In genomic region chr4:154530336-154530735, GRCm38 (mm10) we compare ENCODE assay signal across 18 mouse cellular contexts.
DNase-seq lines count a peak whose midpoint lies in the region; ATAC-seq and TF ChIP-seq lines count a peak whose summit lies in the region.
"Had no signal": no experiment of that assay in that cellular context is flagged by ENCODE, and none has a peak within 500 bp of the region (broad histone marks: within the 10 kb centered on the region; RNA-seq: fewer than 3 reads in every experiment).

No protein-coding gene starts in this region.

- H3K4me2 ChIP-seq in liver, embryonic 12.5 days = no peak overlapping the region
- H3K4me2 ChIP-seq: embryonic facial prominence, embryonic 13.5 days; forebrain, embryonic 15.5 days; heart, embryonic 11.5 days; hindbrain, embryonic 12.5 days; limb, embryonic 15.5 days had no signal

- H3K9ac ChIP-seq in liver, embryonic 12.5 days = no peak overlapping the region
- H3K9ac ChIP-seq: embryonic facial prominence, embryonic 13.5 days; forebrain, embryonic 15.5 days; hindbrain, embryonic 12.5 days; limb, embryonic 15.5 days had no signal

- peak; percentile 82 for ATAC-seq in granulocyte monocyte progenitor cell, adult 5-6 weeks (replicated peaks; ENCODE audit: poor library complexity, severe bottlenecking)
- 0 out of 2 replicates have a peak, but pooled peaks have one; percentile 9 for ATAC-seq in liver, embryonic 12.5 days
- peak; percentile 63 for ATAC-seq in megakaryocyte progenitor cell, adult 5-6 weeks (replicated peaks; ENCODE audit: poor library complexity)
- ATAC-seq in cerebellum, adult (ENCODE audit: insufficient number of reproducible peaks, low FRiP score, low TSS enrichment) = no peak
- ATAC-seq: forebrain, embryonic 15.5 days had no signal

- no peak overlapping the region for H3K4me3 ChIP-seq in lung, adult 2 months (replicated peaks; ENCODE audit: extremely low read depth, low read depth, low read length)
- H3K4me3 ChIP-seq in liver, embryonic 12.5 days = no peak overlapping the region
- H3K4me3 ChIP-seq: embryonic facial prominence, embryonic 13.5 days; forebrain, embryonic 15.5 days; hindbrain, embryonic 12.5 days; layer of hippocampus, adult 2 months; limb, embryonic 15.5 days had no signal

- H3K27ac ChIP-seq in liver, embryonic 12.5 days = 0 out of 2 replicates have a peak overlapping the region, but pooled peaks have one; percentile 3
- H3K27ac ChIP-seq: embryonic facial prominence, embryonic 13.5 days; forebrain, embryonic 15.5 days; hindbrain, embryonic 12.5 days; layer of hippocampus, adult 2 months; limb, embryonic 15.5 days had no signal

- H3K4me1 ChIP-seq in lung, adult 2 months (ENCODE audit: control insufficient read depth, insufficient read depth, low read length) = peaks cover 7% of the 10 kb centered on the region
- peaks cover 27% of the 10 kb centered on the region for H3K4me1 ChIP-seq in liver, embryonic 12.5 days

- WGBS in lung, adult 2 months = 57% methylated on average over 7 of the region's 7 CpGs
- WGBS in liver, embryonic 12.5 days (ENCODE audit: insufficient replicate concordance) = 46% methylated on average over 7 of the region's 7 CpGs

- H3K36me3 ChIP-seq in liver, embryonic 12.5 days = no peaks in the 10 kb centered on the region
- H3K36me3 ChIP-seq: embryonic facial prominence, embryonic 13.5 days; forebrain, embryonic 15.5 days; hindbrain, embryonic 12.5 days; limb, embryonic 15.5 days had no signal

- no peak for TF ChIP-seq CTCF in lung, adult 2 months (IDR thresholded peaks at IDR 0.05; ENCODE audit: insufficient read depth, low read length)

- peak; percentile 49 for DNase-seq in lung, adult 18-20 months
- DNase-seq in lung, adult 2 months = no peak
- DNase-seq in layer of hippocampus, postnatal 36 days = no peak
- DNase-seq: cerebellum, adult 9-11 months; heart, postnatal 10 days; kidney, adult 18-20 months; kidney, postnatal 10 days; thymus, adult 2 months had no signal

- no peaks in the 10 kb centered on the region for H3K9me3 ChIP-seq in liver, embryonic 12.5 days (replicated peaks)
- H3K9me3 ChIP-seq: embryonic facial prominence, embryonic 13.5 days; forebrain, embryonic 15.5 days; hindbrain, embryonic 12.5 days; limb, embryonic 15.5 days had no signal

- no peak for TF ChIP-seq POLR2A in lung, adult 2 months (IDR thresholded peaks at IDR 0.05; ENCODE audit: borderline replicate concordance, extremely low read depth, low read depth, low read length)

- H3K27me3 ChIP-seq in liver, embryonic 12.5 days (replicated peaks) = no peaks in the 10 kb centered on the region
- H3K27me3 ChIP-seq: embryonic facial prominence, embryonic 13.5 days; forebrain, embryonic 15.5 days; limb, embryonic 15.5 days had no signal

Comparison
In these comparisons a context has a peak if more than half of its experiments do, and no peak if none do; other contexts are left out.
1. DNase-seq: peak in lung, adult 18-20 months (2 of 2); none in lung, adult 2 months (single experiment) and layer of hippocampus, postnatal 36 days (0 of 2).